Mouse (Mus musculus): Measurements from ENCODE around the gene Mgat4e.

- TF ChIP-seq POLR2A (IDR thresholded peaks at IDR 0.05; ENCODE audit: control insufficient read depth, low read depth, low read length) (no peak), CTCF (IDR thresholded peaks at IDR 0.05; ENCODE audit: control insufficient read depth, insufficient read depth, insufficient replicate concordance, low read depth, low read length) (no peak)
These were observed 24.5 kb downstream of the Mgat4e start for GRCm38 (mm10) chr1:134525015-134525414.

All from testis, adult 2 months (tissue).